Mouse (Mus musculus): ENCODE results near the gene Klhl8. TPM values are rescaled to one million over a fixed set of nuclear protein-coding genes. Genes with fewer than 3 reads are reported as not detected.

Klhl8 gene
- polyA plus RNA-seq (2014; fragmentation: Illumina TruSeq; extraction: RNeasy Lipid Tissue Mini Kit (QIAGEN cat#74804); ENCODE audit: low read depth, low replicate concordance), result 2.1 TPM

DNA sequence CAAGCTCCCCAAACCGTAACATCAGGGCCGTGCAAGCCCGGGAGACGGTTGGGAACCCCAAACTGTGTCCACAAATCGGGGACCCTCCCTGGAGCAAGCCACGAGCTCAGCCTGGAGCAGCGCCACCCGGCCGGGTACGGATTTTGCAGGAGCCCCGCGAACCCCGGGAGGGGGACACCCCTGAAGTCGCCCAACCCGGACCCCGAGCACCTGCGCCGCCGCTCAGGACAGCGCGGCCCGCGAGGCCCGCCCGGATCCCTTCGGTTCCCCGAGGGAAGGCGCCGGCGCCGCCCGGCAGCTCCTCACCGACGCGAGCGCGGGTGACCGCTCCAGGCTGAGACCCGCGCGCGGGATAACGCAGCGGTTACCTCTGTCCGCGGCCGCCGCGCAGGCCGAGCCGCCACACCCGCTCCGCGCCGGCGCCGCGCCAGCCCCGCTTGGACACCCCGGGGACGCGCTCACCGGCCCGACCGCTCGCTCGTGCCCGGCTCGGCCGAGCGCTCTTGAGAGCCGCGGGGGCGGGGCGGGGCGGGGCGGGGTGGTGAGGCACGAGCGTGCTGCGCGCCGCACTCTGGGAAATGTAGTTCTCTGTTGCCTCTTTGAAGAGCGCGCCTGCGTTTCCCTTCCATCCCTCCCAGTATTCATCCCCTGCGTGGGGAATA lies at the start of gene Klhl8:
Gene Klhl8 (minus strand): TSS at position 512 of the 662 bp plus-strand sequence.

Other genes starting within 250 kb of the Klhl8 start
- 41.9 TPM for gene Aff1, start 218.9 kb downstream of the Klhl8 start, polyA plus RNA-seq (2014; fragmentation: Illumina TruSeq; extraction: RNeasy Lipid Tissue Mini Kit (QIAGEN cat#74804); ENCODE audit: low read depth, low replicate concordance)
- gene Hsd17b13, start 66.2 kb upstream of the Klhl8 start, polyA plus RNA-seq (2014; fragmentation: Illumina TruSeq; extraction: RNeasy Lipid Tissue Mini Kit (QIAGEN cat#74804); ENCODE audit: low read depth, low replicate concordance), result 12.5 TPM
- gene Hsd17b11, start 110.7 kb upstream of the Klhl8 start, polyA plus RNA-seq (2014; fragmentation: Illumina TruSeq; extraction: RNeasy Lipid Tissue Mini Kit (QIAGEN cat#74804); ENCODE audit: low read depth, low replicate concordance), result 157 TPM
- gene Nudt9, start 135.0 kb upstream of the Klhl8 start, polyA plus RNA-seq (2014; fragmentation: Illumina TruSeq; extraction: RNeasy Lipid Tissue Mini Kit (QIAGEN cat#74804); ENCODE audit: low read depth, low replicate concordance), result 8.6 TPM
- gene Gm17660, start 166.3 kb upstream of the Klhl8 start, polyA plus RNA-seq (2014; fragmentation: Illumina TruSeq; extraction: RNeasy Lipid Tissue Mini Kit (QIAGEN cat#74804); ENCODE audit: low read depth, low replicate concordance), result not detected
- 307 TPM for gene Sparcl1, start 202.5 kb upstream of the Klhl8 start, polyA plus RNA-seq (2014; fragmentation: Illumina TruSeq; extraction: RNeasy Lipid Tissue Mini Kit (QIAGEN cat#74804); ENCODE audit: low read depth, low replicate concordance)